Mouse (Mus musculus): ENCODE data around the gene Unc50. TPM values are rescaled to one million over a fixed set of nuclear protein-coding genes. Genes with fewer than 3 reads are reported as not detected.
A peak's percentile ranks its signal among the peaks of the same experiment; 100 is the strongest.

The Unc50 gene
- polyA plus RNA-seq (2016; fragmentation: Nextera tagmentation; extraction: Ambion mirVana) = 102 and 115 TPM in 2 replicates

- H3K4me3 ChIP-seq = peak within 1 kb of the TSS; percentile 94
- H3K36me3 ChIP-seq = peaks cover 65% of the 10 kb centered on the region
- peak within 1 kb of the TSS; percentile 89 for H3K27ac ChIP-seq
- 4% methylated on average over 57 of the region's 57 CpGs for WGBS
- no peaks in the 10 kb centered on the region for H3K9me3 ChIP-seq (replicated peaks)
- H3K4me1 ChIP-seq = peaks cover 18% of the 10 kb centered on the region
- no peaks in the 10 kb centered on the region for H3K27me3 ChIP-seq (ENCODE audit: low read depth, poor library complexity, severe bottlenecking)
- DNase-seq (ENCODE audit: low spot score) = peak; percentile 92
Measured at GRCm38 (mm10) chr1:37429366-37430296, at the start of gene Unc50, which contains the start of gene Coa5. TSS of gene Unc50 (plus strand) at chr1:37430139. TSS of gene Coa5 (minus strand) at chr1:37430103.

DNA sequence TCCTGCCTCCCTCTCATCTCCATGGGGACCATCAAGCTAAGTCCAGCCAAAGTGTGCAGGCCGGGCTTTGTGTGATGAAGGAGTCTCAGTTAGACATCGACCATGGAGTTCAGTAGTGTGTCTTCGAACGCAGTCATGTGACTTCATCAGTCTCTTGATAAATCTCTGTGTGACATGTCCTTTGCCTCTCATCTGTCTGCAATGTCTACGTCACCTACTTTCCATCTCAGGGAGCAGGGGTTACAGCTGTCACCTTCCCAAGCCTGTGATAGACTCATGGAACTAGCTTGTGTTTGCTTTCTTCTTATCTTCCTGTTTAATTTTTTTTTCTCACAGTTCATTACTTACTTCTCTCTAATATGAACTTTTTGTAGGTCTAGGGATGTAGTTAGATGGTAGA, 49.0 kb upstream of the Unc50 start:
- Histone ChIP-seq H3K36me3 (0 out of 2 replicates have a peak, but pooled peaks cover 3% of the 10 kb centered on the region), H3K27ac (no peak overlapping the region), H3K9me3 (replicated peaks) (no peaks in the 10 kb centered on the region), H3K4me1 (peaks cover 23% of the 10 kb centered on the region), H3K27me3 (ENCODE audit: low read depth, poor library complexity, severe bottlenecking) (no peaks in the 10 kb centered on the region), H3K4me3 (no peak overlapping the region)
- no peak for DNase-seq (ENCODE audit: low spot score)
- 79% methylated on average over 5 of the region's 5 CpGs for WGBS

GRCm38 (mm10) chr1:37384304-37384703, 45.6 kb upstream of the Unc50 start:
- Histone ChIP-seq H3K27ac (no peak overlapping the region), H3K4me1 (peaks cover 3% of the 10 kb centered on the region), H3K36me3 (0 out of 2 replicates have a peak, but pooled peaks cover 3% of the 10 kb centered on the region), H3K27me3 (ENCODE audit: low read depth, poor library complexity, severe bottlenecking) (no peaks in the 10 kb centered on the region), H3K9me3 (replicated peaks) (no peaks in the 10 kb centered on the region), H3K4me3 (no peak overlapping the region)
- DNase-seq (ENCODE audit: low spot score) = no peak
- WGBS = 92% methylated on average over 3 of the region's 3 CpGs

- no peaks in the 10 kb centered on the region for H3K4me1 ChIP-seq
- H3K36me3 ChIP-seq = 0 out of 2 replicates have a peak, but pooled peaks cover 2% of the 10 kb centered on the region
- H3K4me3 ChIP-seq = no peak overlapping the region
- no peaks in the 10 kb centered on the region for H3K9me3 ChIP-seq (replicated peaks)
- no peak for DNase-seq (ENCODE audit: low spot score)
- WGBS = 85% methylated on average over 7 of the region's 7 CpGs
- no peaks in the 10 kb centered on the region for H3K27me3 ChIP-seq (ENCODE audit: low read depth, poor library complexity, severe bottlenecking)
- H3K27ac ChIP-seq = no peak overlapping the region
Measured at GRCm38 (mm10) chr1:37386448-37386971, 43.4 kb upstream of the Unc50 start.

- WGBS = 91% methylated on average over 5 of the region's 5 CpGs
- Histone ChIP-seq H3K36me3 (0 out of 2 replicates have a peak, but pooled peaks cover 5% of the 10 kb centered on the region), H3K27ac (no peak overlapping the region), H3K4me3 (no peak overlapping the region), H3K27me3 (ENCODE audit: low read depth, poor library complexity, severe bottlenecking) (no peaks in the 10 kb centered on the region), H3K9me3 (replicated peaks) (no peaks in the 10 kb centered on the region), H3K4me1 (peaks cover 8% of the 10 kb centered on the region; the same call in 1 of the 2 replicates)
- no peak for DNase-seq (ENCODE audit: low spot score)
Measured at GRCm38 (mm10) chr1:37393174-37393573, 36.8 kb upstream of the Unc50 start.

GRCm38 (mm10) chr1:37396481-37396880, 33.5 kb upstream of the Unc50 start:
- no peaks in the 10 kb centered on the region for H3K27me3 ChIP-seq (ENCODE audit: low read depth, poor library complexity, severe bottlenecking)
- H3K36me3 ChIP-seq = 0 out of 2 replicates have a peak, but pooled peaks cover 2% of the 10 kb centered on the region
- no peak for DNase-seq (ENCODE audit: low spot score)
- H3K27ac ChIP-seq = no peak overlapping the region
- 75% methylated on average over 1 of the region's 1 CpGs for WGBS
- no peak overlapping the region for H3K4me3 ChIP-seq
- H3K4me1 ChIP-seq = peaks cover 24% of the 10 kb centered on the region
- no peaks in the 10 kb centered on the region for H3K9me3 ChIP-seq (replicated peaks)

DNA sequence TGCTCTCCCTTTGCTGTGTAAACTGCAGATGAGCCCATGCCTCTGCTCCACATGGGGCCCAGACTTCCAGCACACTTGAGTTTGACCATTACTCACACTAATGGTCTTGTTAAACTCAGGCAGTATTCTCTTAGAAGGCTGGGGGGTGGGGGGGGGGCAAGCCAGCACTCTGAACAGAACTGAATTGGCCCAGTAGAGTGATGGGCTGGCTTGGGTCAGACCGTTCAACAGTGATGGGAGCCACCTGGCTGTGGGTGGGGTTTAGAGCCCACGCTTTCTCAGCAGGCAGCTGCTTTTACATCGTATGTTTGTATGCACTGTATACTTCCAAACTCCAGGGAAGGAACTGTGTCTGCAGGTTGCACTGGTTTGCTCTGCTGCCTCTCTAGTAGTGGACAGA, 31.0 kb upstream of the Unc50 start:
- no peaks in the 10 kb centered on the region for H3K9me3 ChIP-seq (replicated peaks)
- no peaks in the 10 kb centered on the region for H3K27me3 ChIP-seq (ENCODE audit: low read depth, poor library complexity, severe bottlenecking)
- no peaks in the 10 kb centered on the region for H3K36me3 ChIP-seq
- H3K4me1 ChIP-seq = peaks cover 24% of the 10 kb centered on the region
- WGBS = 25% methylated on average over 3 of the region's 3 CpGs
- DNase-seq (ENCODE audit: low spot score) = no peak
- no peak overlapping the region for H3K4me3 ChIP-seq
- H3K27ac ChIP-seq = no peak overlapping the region

DNA sequence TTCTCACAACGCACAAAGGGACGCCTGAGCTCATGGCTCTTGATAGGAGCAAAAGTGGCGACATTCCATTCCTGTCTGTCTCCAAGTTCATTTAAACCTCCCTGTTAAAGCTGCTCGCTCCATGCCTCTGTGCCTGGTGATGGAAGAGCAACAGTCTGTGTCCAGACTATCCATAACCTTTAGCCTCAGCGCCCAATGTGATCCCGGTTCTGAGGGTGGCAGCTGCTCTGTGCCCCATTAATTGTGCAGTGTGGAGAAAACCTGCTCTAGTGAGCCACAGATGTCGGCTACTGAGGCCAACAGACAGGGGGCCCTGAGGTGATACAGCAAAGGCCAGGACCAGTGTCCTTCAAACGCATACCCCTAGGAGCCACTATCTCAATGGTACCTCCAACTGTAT, 30.2 kb upstream of the Unc50 start:
- 70% methylated on average over 8 of the region's 8 CpGs for WGBS
- no peak for DNase-seq (ENCODE audit: low spot score)
- no peak overlapping the region for H3K27ac ChIP-seq
- no peak overlapping the region for H3K4me3 ChIP-seq
- no peaks in the 10 kb centered on the region for H3K27me3 ChIP-seq (ENCODE audit: low read depth, poor library complexity, severe bottlenecking)
- H3K9me3 ChIP-seq (replicated peaks) = no peaks in the 10 kb centered on the region
- no peaks in the 10 kb centered on the region for H3K36me3 ChIP-seq
- peaks cover 24% of the 10 kb centered on the region for H3K4me1 ChIP-seq

- no peak overlapping the region for H3K27ac ChIP-seq
Measured at GRCm38 (mm10) chr1:37401687-37402086, 28.3 kb upstream of the Unc50 start.

DNA sequence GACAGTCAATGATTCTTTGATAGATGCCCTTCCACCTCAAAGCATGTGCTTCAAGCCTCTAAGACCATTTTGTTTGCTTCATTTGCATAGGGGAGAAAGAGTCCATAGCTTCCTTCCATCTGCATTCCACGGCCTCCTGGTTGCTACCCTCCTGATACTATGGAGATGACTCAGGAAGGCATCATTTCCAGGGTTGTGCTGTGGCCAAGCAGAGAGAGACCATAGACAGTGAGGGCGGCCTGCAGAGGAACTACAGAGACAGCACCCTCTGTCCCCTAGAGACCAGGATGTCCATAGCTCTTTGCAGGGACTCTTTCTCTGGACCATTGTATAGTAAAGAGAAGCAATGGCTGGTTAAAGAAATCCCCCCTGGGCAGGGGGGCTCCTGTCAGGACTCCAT, 24.8 kb upstream of the Unc50 start:
- 90% methylated on average over 2 of the region's 2 CpGs for WGBS
- Histone ChIP-seq H3K27ac (no peak overlapping the region), H3K4me1 (0 out of 2 replicates have a peak, but pooled peaks cover 2% of the 10 kb centered on the region)

More at GRCm38 (mm10) chr1:37401687-37402086, 28.3 kb upstream of the Unc50 start:
- H3K27me3 ChIP-seq (ENCODE audit: low read depth, poor library complexity, severe bottlenecking) = no peaks in the 10 kb centered on the region
- H3K4me3 ChIP-seq = no peak overlapping the region
- WGBS = 64% methylated on average over 4 of the region's 4 CpGs
- peaks cover 21% of the 10 kb centered on the region for H3K4me1 ChIP-seq
- H3K36me3 ChIP-seq = no peaks in the 10 kb centered on the region
- DNase-seq (ENCODE audit: low spot score) = peak; percentile 49
- H3K9me3 ChIP-seq (replicated peaks) = no peaks in the 10 kb centered on the region

DNA sequence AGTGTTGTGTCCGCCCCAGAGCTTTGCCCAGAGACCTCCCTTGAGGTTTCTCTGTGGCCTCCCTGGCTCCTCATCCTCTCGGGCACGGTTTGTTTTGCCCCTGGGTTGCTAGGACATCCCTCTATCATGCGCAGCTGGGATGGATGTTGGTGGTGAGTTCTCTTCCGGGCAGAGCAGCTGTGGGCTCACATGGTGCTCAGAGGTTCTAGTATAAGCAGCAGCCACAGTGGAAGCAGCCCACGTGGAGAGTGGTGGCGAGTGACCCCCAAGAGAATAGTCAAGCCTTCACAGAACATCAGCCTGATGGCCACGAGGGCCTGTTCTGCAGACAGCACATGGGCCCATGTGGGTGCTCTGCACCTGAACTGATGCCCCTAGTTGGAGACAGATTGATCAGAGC, 22.7 kb upstream of the Unc50 start:
- Histone ChIP-seq H3K27me3 (ENCODE audit: low read depth, poor library complexity, severe bottlenecking) (no peaks in the 10 kb centered on the region), H3K27ac (no peak overlapping the region), H3K36me3 (no peaks in the 10 kb centered on the region), H3K9me3 (replicated peaks) (no peaks in the 10 kb centered on the region), H3K4me3 (no peak overlapping the region), H3K4me1 (0 out of 2 replicates have a peak, but pooled peaks cover 2% of the 10 kb centered on the region)
- DNase-seq (ENCODE audit: low spot score) = no peak
- WGBS = 83% methylated on average over 8 of the region's 8 CpGs

More for the DNA sequence above, 24.8 kb upstream of the Unc50 start:
- Histone ChIP-seq H3K4me3 (no peak overlapping the region), H3K27me3 (ENCODE audit: low read depth, poor library complexity, severe bottlenecking) (no peaks in the 10 kb centered on the region), H3K9me3 (replicated peaks) (no peaks in the 10 kb centered on the region), H3K36me3 (no peaks in the 10 kb centered on the region)
- DNase-seq (ENCODE audit: low spot score) = no peak

DNA sequence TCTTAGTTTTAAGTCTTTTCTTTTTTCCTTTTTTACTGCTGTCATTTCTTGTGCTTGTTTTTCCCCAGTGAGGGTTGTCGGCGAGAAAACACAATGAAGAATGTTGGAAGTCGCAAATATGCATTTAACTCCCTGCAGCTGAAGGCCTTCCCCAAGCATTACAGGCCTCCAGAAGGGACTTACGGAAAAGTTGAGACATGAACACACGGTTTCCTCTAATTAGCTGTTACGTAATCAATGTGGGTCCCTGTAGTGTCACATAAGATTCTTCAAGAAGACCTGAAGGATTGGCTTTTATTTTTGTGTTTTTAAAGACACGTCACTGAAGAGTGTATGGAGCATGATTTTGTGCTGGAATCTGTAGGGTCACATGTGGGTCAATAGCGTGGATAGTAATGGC, 21.9 kb upstream of the Unc50 start:
- no peaks in the 10 kb centered on the region for H3K9me3 ChIP-seq (replicated peaks)
- 0 out of 2 replicates have a peak, but pooled peaks cover 2% of the 10 kb centered on the region for H3K4me1 ChIP-seq
- DNase-seq (ENCODE audit: low spot score) = no peak
- H3K36me3 ChIP-seq = no peaks in the 10 kb centered on the region
- H3K27ac ChIP-seq = no peak overlapping the region
- no peaks in the 10 kb centered on the region for H3K27me3 ChIP-seq (ENCODE audit: low read depth, poor library complexity, severe bottlenecking)
- 88% methylated on average over 8 of the region's 8 CpGs for WGBS
- no peak overlapping the region for H3K4me3 ChIP-seq

- WGBS = 77% methylated on average over 3 of the region's 3 CpGs
- 0 out of 2 replicates have a peak, but pooled peaks cover 2% of the 10 kb centered on the region for H3K4me1 ChIP-seq
- no peak for DNase-seq (ENCODE audit: low spot score)
- H3K36me3 ChIP-seq = no peaks in the 10 kb centered on the region
- H3K4me3 ChIP-seq = no peak overlapping the region
- H3K27me3 ChIP-seq (ENCODE audit: low read depth, poor library complexity, severe bottlenecking) = no peaks in the 10 kb centered on the region
- H3K27ac ChIP-seq = no peak overlapping the region
- no peaks in the 10 kb centered on the region for H3K9me3 ChIP-seq (replicated peaks)
Measured at GRCm38 (mm10) chr1:37408678-37409077, 21.3 kb upstream of the Unc50 start.

All from limb, embryonic 10.5 days (tissue).